Mouse (Mus musculus) heart, embryonic 11.5 days (tissue): ENCODE measurements around the gene Apmap. TPM values are rescaled to one million over a fixed set of nuclear protein-coding genes. Genes with fewer than 3 reads are reported as not detected.

Experiments used
- ATAC-seq: fragments of 200-750 bp; cut with Nextera tagmentation; replicated peaks from 2 replicates; pipeline ENCODE4 v1.8.0; 2017; ENCODE audit warnings: moderate library complexity; ENCODE audit not compliant: insufficient number of reproducible peaks, low FRiP score, low TSS enrichment
- H3K27ac ChIP-seq: fragments of 300-500 bp; sonication (generic); 2 replicates; pipeline ENCODE4 v1.5.1; 2014; ENCODE audit warnings: mild to moderate bottlenecking, low read depth, low read length
- H3K27me3 ChIP-seq: fragments of 300-500 bp; sonication (generic); 2 replicates; pipeline ENCODE4 v1.6.1; 2014; ENCODE audit warnings: mild to moderate bottlenecking, low read length, mixed read lengths; ENCODE audit not compliant: control insufficient read depth, insufficient read depth
- H3K36me3 ChIP-seq: fragments of 300-500 bp; sonication (generic); 2 replicates; pipeline ENCODE4 v1.6.1; 2014; ENCODE audit warnings: mild to moderate bottlenecking, low read length, moderate library complexity, mixed read lengths; ENCODE audit not compliant: control insufficient read depth, insufficient read depth
- H3K4me1 ChIP-seq: fragments of 300-500 bp; sonication (generic); 2 replicates; pipeline ENCODE4 v1.6.1; 2014; ENCODE audit warnings: low read length; ENCODE audit not compliant: control insufficient read depth, insufficient read depth
- H3K4me2 ChIP-seq: fragments of 300-500 bp; sonication (generic); 2 replicates; pipeline ENCODE4 v1.6.1; 2014; ENCODE audit warnings: mild to moderate bottlenecking, moderate library complexity
- H3K4me3 ChIP-seq: fragments of 300-500 bp; sonication (generic); 2 replicates; pipeline ENCODE4 v1.5.1; 2014; ENCODE audit warnings: low read depth, low read length
- H3K9ac ChIP-seq: fragments of 300-500 bp; sonication (generic); 2 replicates; pipeline ENCODE4 v1.6.1; 2014; ENCODE audit warnings: mild to moderate bottlenecking, low read depth, low read length, moderate library complexity
- H3K9me3 ChIP-seq: fragments of 300-500 bp; sonication (generic); replicated peaks from 2 replicates; pipeline ENCODE4 v1.6.1; 2016; ENCODE audit warnings: low read length; ENCODE audit not compliant: control insufficient read depth
- WGBS: fragments of 180-500 bp; shearing (Covaris S2); extraction: QIAGEN DNeasy Blood & Tissue Kit; methylation state at CpG from one replicate; pipeline ENCODE4 v1.1.7; 2014; ENCODE audit not compliant: insufficient replicate concordance; 5-methylcytosine and 5-hydroxymethylcytosine counted together
- polyA plus RNA-seq: library from polyadenylated mRNA; unstranded; fragments of >200 nt; fragmentation: Nextera tagmentation; extraction: Ambion mirVana; gene quantifications from 2 replicates; pipeline ENCODE4 v1.2.1, GENCODE M21; 2014

Gene Apmap
- polyA plus RNA-seq, 1 experiment from 2014 or later, result 31.1 TPM

DNA sequence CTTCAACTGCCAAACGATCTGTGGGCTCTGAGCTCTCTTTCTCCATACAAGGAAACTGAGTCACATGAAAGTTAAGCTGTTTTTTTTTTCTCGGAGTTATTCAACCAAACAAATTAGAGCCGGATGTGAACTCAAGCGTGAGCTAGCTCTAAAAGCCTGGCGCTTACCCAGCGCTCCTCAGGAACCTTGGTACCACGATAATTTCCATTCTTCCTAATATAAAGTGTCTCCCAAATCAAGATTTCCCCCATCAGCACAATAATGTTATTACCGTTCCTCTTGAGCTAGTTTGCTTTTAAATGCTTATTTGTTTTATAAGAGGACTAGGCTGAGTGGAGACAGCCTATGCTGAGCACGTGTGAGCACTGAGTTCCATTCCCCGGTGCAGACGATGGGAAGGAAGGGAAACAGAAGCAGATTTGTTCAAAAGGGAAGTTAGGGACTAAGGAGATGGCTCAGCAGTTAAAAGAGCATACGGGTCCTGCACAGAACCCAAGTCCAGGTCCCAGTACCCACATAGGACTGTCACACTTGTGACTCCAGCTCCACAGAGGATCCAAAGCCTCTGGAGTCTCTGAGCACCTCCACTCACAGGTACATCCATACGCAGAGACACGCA is 39.4 kb upstream of the Apmap start:
- WGBS, result 76% methylated on average over 14 of the region's 14 CpGs
- no peak for ATAC-seq
- Histone ChIP-seq H3K27ac (no peak overlapping the region), H3K4me3 (no peak overlapping the region), H3K4me1 (peaks cover 16% of the 10 kb centered on the region), H3K27me3 (no peaks in the 10 kb centered on the region), H3K4me2 (no peak overlapping the region), H3K9me3 (no peaks in the 10 kb centered on the region), H3K36me3 (no peaks in the 10 kb centered on the region), H3K9ac (no peak overlapping the region)

DNA sequence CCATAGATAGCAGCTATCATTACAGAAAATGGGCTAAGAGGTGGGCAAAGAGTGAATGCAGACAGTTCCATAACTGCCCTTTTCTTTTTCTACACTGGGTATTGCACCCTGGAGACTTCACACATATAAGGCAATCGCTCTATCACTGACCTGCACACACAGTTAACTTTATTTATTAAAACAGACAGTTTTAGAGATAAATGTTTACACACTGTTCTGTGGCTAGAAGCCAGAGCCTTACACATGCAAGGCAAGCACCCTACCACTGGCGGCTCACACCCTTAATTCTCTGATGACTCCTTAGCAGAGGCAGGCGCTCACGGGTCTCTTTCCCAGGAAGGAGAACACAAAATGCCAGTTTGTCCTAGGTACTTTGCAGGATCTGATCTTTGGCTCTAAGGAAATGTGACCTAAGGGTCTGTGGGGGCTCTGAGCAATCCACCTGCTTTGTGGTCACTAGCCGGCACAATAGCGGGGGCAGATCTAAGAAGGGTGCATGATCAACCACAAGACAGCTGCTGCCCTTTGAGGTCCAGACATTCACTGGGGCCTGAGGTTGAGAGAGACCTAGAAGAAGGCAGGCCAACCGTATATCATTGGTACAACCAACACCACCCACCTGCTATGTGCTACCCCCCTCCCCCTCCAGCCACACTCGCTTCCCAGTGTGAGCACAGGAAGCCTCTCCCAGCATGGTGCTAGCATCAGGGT is 38.2 kb upstream of the Apmap start:
- Histone ChIP-seq H3K4me1 (peaks cover 16% of the 10 kb centered on the region), H3K9ac (no peak overlapping the region), H3K4me2 (no peak overlapping the region), H3K4me3 (no peak overlapping the region), H3K9me3 (no peaks in the 10 kb centered on the region), H3K36me3 (no peaks in the 10 kb centered on the region), H3K27ac (no peak overlapping the region), H3K27me3 (no peaks in the 10 kb centered on the region)
- WGBS, result 82% methylated on average over 8 of the region's 8 CpGs
- ATAC-seq, result no peak

DNA sequence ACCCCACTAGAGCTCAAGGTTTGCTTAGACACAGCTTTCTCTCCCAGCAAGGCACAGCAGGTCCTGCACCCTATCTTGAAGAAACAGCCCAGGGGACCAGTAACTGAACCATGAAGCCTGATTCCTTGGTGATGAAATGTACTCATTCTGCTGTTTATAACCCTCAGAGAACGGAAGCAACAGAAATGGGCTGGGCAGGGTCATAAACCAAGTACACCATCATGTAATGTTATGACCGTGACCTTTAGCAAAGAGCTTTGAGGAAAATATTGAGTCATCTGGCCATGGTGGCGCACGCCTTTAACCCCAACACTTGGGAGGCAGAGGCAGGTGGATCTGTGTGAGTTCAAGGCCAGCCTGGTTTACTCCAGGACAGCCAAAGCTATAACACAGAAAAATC is 36.9 kb upstream of the Apmap start:
- Histone ChIP-seq H3K36me3 (no peaks in the 10 kb centered on the region), H3K9ac (no peak overlapping the region), H3K4me1 (peaks cover 6% of the 10 kb centered on the region), H3K27me3 (no peaks in the 10 kb centered on the region), H3K4me3 (no peak overlapping the region), H3K9me3 (no peaks in the 10 kb centered on the region), H3K27ac (no peak overlapping the region), H3K4me2 (no peak overlapping the region)
- ATAC-seq, result no peak
- 94% methylated on average over 4 of the region's 4 CpGs for WGBS

DNA sequence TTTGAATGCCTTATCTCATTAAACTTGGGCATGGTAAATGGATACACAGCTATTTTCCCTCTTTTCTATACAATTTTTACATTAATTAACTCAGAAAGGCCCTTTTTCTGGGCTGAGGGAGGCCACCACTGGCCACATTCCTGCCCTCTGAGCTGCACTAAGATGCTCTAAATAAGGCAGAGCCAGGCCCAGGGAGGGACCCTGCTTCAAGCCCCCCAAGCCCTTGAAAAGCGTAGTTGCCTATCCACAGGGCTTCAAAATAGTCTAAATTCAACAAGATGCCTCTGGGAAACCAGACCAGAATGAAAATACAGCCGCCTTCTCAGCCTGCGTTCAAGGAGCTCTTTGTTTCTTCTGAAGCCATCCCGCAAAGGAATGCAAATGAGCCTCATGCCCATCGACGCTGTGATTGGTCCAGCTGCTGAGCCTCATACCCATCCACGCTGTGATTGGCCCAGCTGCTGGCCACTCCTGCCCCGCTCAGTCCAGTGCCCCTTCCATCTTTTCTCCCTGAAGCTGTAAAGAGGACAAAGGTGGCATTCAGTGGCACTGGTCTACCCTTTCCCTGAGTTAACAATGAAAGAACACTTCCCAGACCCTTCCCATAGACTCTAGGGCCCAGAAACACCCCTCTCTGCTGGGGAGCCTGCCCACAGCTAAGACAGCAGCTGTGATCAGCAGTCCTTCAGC is 35.5 kb upstream of the Apmap start:
- Histone ChIP-seq H3K9ac (no peak overlapping the region), H3K4me3 (no peak overlapping the region), H3K36me3 (no peaks in the 10 kb centered on the region), H3K27me3 (no peaks in the 10 kb centered on the region), H3K9me3 (no peaks in the 10 kb centered on the region), H3K4me1 (no peaks in the 10 kb centered on the region), H3K27ac (no peak overlapping the region), H3K4me2 (no peak overlapping the region)
- no peak for ATAC-seq
- WGBS, result 79% methylated on average over 8 of the region's 8 CpGs

DNA sequence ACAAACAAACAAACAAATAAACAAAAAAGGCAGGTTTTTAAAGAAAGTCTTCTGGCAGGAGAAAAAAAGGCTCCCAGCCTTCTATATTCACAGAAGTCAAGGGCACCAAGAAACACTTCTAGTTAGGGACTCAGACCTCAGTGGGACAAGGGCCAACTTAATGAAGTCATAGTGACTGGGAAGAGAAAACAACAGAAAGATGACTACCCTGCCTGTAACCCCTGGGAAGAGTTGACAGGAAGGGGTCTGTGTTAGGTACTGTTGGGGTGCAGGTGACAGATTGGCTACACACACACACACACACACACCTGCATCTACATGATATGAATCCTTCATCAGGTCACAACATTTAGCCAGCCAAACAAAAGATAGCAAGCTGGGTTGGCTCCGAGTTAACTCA is 34.8 kb upstream of the Apmap start:
- no peak overlapping the region for H3K27ac ChIP-seq
- no peaks in the 10 kb centered on the region for H3K27me3 ChIP-seq
- no peaks in the 10 kb centered on the region for H3K4me1 ChIP-seq
- H3K4me3 ChIP-seq, result no peak overlapping the region
- no peak for ATAC-seq
- no peak overlapping the region for H3K4me2 ChIP-seq
- no peak overlapping the region for H3K9ac ChIP-seq
- WGBS, result 97% methylated on average over 1 of the region's 1 CpGs
- H3K9me3 ChIP-seq, result no peaks in the 10 kb centered on the region
- no peaks in the 10 kb centered on the region for H3K36me3 ChIP-seq

DNA sequence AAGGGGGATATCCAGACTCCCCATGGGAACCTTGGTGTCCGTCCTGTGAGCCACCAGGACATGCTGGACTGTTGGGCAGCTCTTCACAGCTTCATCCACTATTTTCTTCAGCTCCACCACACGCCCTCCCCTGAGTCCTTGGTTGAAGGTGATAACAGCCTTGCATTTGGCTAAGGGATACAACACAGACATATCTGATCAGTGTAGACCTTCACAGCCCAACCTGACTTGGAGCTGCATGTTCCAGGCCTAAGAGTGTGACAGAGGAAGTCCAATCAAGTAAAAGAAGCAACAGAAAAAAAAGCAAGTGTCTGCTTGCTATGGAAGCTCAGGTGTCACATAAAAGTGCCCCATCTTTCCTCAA is 30.0 kb upstream of the Apmap start:
- H3K4me3 ChIP-seq, result no peak overlapping the region
- H3K4me1 ChIP-seq, result no peaks in the 10 kb centered on the region
- no peak overlapping the region for H3K4me2 ChIP-seq
- H3K9me3 ChIP-seq, result no peaks in the 10 kb centered on the region
- 54% methylated on average over 2 of the region's 2 CpGs for WGBS
- H3K27me3 ChIP-seq, result no peaks in the 10 kb centered on the region
- no peak overlapping the region for H3K27ac ChIP-seq
- H3K36me3 ChIP-seq, result no peaks in the 10 kb centered on the region
- H3K9ac ChIP-seq, result no peak overlapping the region
- no peak for ATAC-seq

DNA sequence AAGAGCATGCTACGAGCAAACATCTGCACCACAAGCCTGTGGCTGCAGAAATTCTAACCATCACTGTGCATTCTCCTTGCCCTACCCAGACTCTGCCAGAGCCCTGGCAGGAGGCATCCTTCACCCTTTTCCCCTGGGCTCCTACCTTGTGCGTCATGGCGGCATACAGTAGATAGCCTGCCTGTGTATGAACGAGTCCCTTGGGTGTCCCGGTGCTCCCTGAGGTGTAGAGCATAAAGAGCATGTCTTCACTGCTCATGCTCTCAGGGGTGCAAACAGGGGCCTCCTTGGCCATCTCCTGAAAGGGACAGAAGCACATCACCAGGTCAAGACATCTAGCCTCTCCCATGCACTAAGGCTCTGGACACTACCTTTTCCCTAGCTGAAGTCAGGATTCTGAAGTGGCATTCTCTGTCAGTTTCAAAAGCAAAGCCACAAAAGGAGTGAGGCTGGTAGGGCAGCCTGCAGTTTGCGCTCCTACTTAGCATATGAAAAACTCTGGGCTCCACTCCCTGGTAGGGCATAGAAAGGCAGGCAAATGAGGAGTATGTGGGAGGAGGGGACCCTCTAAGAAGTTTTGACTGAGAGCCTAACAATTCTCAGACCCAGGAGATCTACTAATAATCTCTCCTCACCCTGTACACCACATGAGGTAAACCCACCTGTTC is 29.5 kb upstream of the Apmap start:
- Histone ChIP-seq H3K27me3 (no peaks in the 10 kb centered on the region), H3K27ac (no peak overlapping the region), H3K9me3 (no peaks in the 10 kb centered on the region), H3K4me3 (no peak overlapping the region), H3K36me3 (no peaks in the 10 kb centered on the region), H3K4me1 (no peaks in the 10 kb centered on the region), H3K4me2 (no peak overlapping the region), H3K9ac (no peak overlapping the region)
- 69% methylated on average over 6 of the region's 6 CpGs for WGBS
- no peak for ATAC-seq

DNA sequence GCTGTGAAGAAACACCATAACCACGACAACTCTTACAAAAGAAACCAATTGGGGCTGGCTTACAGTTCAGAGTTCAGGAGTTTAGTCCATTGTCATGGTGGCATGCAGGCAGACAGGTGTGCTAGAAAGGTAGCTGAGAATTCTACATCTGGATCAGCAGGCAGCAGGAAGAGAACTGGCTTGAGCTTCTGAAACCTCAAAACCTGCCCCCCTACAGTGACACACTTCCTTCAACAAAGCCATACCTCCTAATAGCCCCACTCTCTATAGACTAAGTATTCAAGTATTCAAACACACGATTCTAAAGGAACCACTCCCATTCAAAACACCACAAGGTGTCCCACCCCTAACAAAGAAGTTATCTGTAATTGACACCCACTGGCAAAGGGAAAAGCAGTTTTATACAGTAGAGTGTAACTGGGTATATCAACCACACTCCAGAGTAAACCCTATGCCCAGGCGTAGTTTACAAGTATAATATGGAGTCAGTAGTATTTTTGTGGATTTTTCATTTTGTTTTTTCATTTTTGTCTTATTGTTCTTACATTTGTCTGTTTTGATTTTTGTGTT is 27.6 kb upstream of the Apmap start:
- no peak overlapping the region for H3K27ac ChIP-seq
- no peaks in the 10 kb centered on the region for H3K27me3 ChIP-seq
- no peak overlapping the region for H3K4me3 ChIP-seq
- H3K36me3 ChIP-seq, result no peaks in the 10 kb centered on the region
- no peak overlapping the region for H3K9ac ChIP-seq
- H3K4me2 ChIP-seq, result no peak overlapping the region
- no peak for ATAC-seq
- no peaks in the 10 kb centered on the region for H3K9me3 ChIP-seq
- WGBS, result 76% methylated on average over 3 of the region's 3 CpGs
- H3K4me1 ChIP-seq, result no peaks in the 10 kb centered on the region
